9 mouse cellular contexts compared by ENCODE assay signal in genomic region chr16:44543098-44543497, GRCm38 (mm10). TPM values are rescaled to one million over a fixed set of nuclear protein-coding genes. Genes with fewer than 3 reads are reported as not detected.
DNase-seq lines count a peak whose midpoint lies in the region; ATAC-seq and TF ChIP-seq lines count a peak whose summit lies in the region.
"Had no signal": no experiment of that assay in that cellular context is flagged by ENCODE, and none has a peak within 500 bp of the region (broad histone marks: within the 10 kb centered on the region; RNA-seq: fewer than 3 reads in every experiment).

No protein-coding gene starts in this region.

- intact Hi-C loops in gastrocnemius, adult 2 months (cut with DNase I) = no loop called here

- no peak overlapping the region for H3K4me3 ChIP-seq in gastrocnemius, adult 2 months
- no peak overlapping the region for H3K4me3 ChIP-seq in embryonic facial prominence, embryonic 12.5 days
- H3K4me3 ChIP-seq in midbrain, embryonic 12.5 days = no peak overlapping the region
- no peak overlapping the region for H3K4me3 ChIP-seq in heart, embryonic 12.5 days

- H3K4me2 ChIP-seq in embryonic facial prominence, embryonic 12.5 days (replicated peaks) = no peak overlapping the region
- peak overlapping the region; percentile 27 for H3K4me2 ChIP-seq in midbrain, embryonic 12.5 days (replicated peaks)
- H3K4me2 ChIP-seq in heart, embryonic 12.5 days = no peak overlapping the region

- H3K9me3 ChIP-seq in embryonic facial prominence, embryonic 12.5 days = no peaks in the 10 kb centered on the region
- H3K9me3 ChIP-seq in midbrain, embryonic 12.5 days = no peaks in the 10 kb centered on the region
- no peaks in the 10 kb centered on the region for H3K9me3 ChIP-seq in heart, embryonic 12.5 days (replicated peaks)

- peaks cover 88% of the 10 kb centered on the region for H3K4me1 ChIP-seq in embryonic facial prominence, embryonic 12.5 days
- H3K4me1 ChIP-seq in midbrain, embryonic 12.5 days = peaks cover 86% of the 10 kb centered on the region
- peaks cover 49% of the 10 kb centered on the region for H3K4me1 ChIP-seq in heart, embryonic 12.5 days (replicated peaks)

- no peak for TF ChIP-seq CTCF in gastrocnemius, adult 2 months (IDR thresholded peaks at IDR 0.05)
- TF ChIP-seq CTCF in brain, embryonic 14.5 days (IDR thresholded peaks at IDR 0.05; ENCODE audit: borderline replicate concordance, extremely low read depth, insufficient read depth, insufficient read length) = peak; percentile 27; the same call in 1 of the 2 replicates

- H3K27ac ChIP-seq in gastrocnemius, adult 2 months = peak overlapping the region; percentile 24; the same call in 1 of the 2 replicates
- peak overlapping the region; percentile 60 for H3K27ac ChIP-seq in embryonic facial prominence, embryonic 12.5 days
- H3K27ac ChIP-seq in midbrain, embryonic 12.5 days (replicated peaks) = peak overlapping the region; percentile 27
- H3K27ac ChIP-seq in heart, embryonic 12.5 days (ENCODE audit: poor library complexity, severe bottlenecking) = no peak overlapping the region

- no peak for DNase-seq in gastrocnemius, adult 2 months
- DNase-seq in gastrocnemius, adult 8-10 months (ENCODE audit: low spot score in 2 of 2) = no peak
- DNase-seq in brain, embryonic 14.5 days (ENCODE audit: low read depth) = peak; percentile 66
- no peak for DNase-seq in c-Kit-positive CD71-positive TER-119-positive erythroid progenitor cells, embryonic 14.5 days (ENCODE audit: low spot score)
- no peak for DNase-seq in left cerebral cortex, adult 9 months (ENCODE audit: low spot score in 2 of 2)
- DNase-seq: thymus, postnatal 4 days had no signal

- 29% methylated on average over 3 of the region's 3 CpGs for WGBS in embryonic facial prominence, embryonic 12.5 days
- 42% methylated on average over 3 of the region's 3 CpGs for WGBS in midbrain, embryonic 12.5 days
- 66% methylated on average over 3 of the region's 3 CpGs for WGBS in heart, embryonic 12.5 days

- TF ChIP-seq POLR2A in brain, embryonic 14.5 days (IDR thresholded peaks at IDR 0.05; ENCODE audit: borderline replicate concordance, extremely low read depth, insufficient read depth, insufficient read length, poor library complexity, severe bottlenecking) = no peak

- peaks cover 11% of the 10 kb centered on the region for H3K36me3 ChIP-seq in embryonic facial prominence, embryonic 12.5 days
- H3K36me3 ChIP-seq in midbrain, embryonic 12.5 days = peaks cover 7% of the 10 kb centered on the region
- no peaks in the 10 kb centered on the region for H3K36me3 ChIP-seq in heart, embryonic 12.5 days

- ATAC-seq in embryonic facial prominence, embryonic 12.5 days (ENCODE audit: insufficient number of reproducible peaks, insufficient read depth, low FRiP score, low TSS enrichment) = no peak
- peak; percentile 21; the same call in 1 of the 2 replicates for ATAC-seq in midbrain, embryonic 12.5 days (ENCODE audit: low FRiP score, low read depth)
- ATAC-seq in heart, embryonic 12.5 days (ENCODE audit: insufficient number of reproducible peaks, low FRiP score) = no peak

- H3K9ac ChIP-seq in embryonic facial prominence, embryonic 12.5 days = no peak overlapping the region; the same call in 1 of the 2 replicates
- H3K9ac ChIP-seq in midbrain, embryonic 12.5 days (replicated peaks) = no peak overlapping the region
- no peak overlapping the region for H3K9ac ChIP-seq in heart, embryonic 12.5 days

- H3K27me3 ChIP-seq in embryonic facial prominence, embryonic 12.5 days = no peaks in the 10 kb centered on the region
- H3K27me3 ChIP-seq in midbrain, embryonic 12.5 days = no peaks in the 10 kb centered on the region
- no peaks in the 10 kb centered on the region for H3K27me3 ChIP-seq in heart, embryonic 12.5 days (replicated peaks)

RNA-seq across cellular contexts. Expression of gene Boc, which starts 15.6 kb away (rescaled TPM):
- 1 to 10 TPM; 2.6 to 5.0 TPM for total RNA-seq in gastrocnemius, adult 2 months (2021)
- total RNA-seq in gastrocnemius, adult 8-10 months (2022) = 1 to 10 TPM; 1.8 to 3.0 (median 2.3) TPM
- polyA plus RNA-seq in brain, embryonic 14.5 days (2012; rRNA removed) = 20.2 and 20.5 TPM in 2 replicates
- 37.1 and 37.3 TPM in 2 replicates for polyA plus RNA-seq in embryonic facial prominence, embryonic 12.5 days (2016; fragmentation: Nextera tagmentation; extraction: Ambion mirVana)
- polyA plus RNA-seq in midbrain, embryonic 12.5 days (2016; fragmentation: Nextera tagmentation; extraction: Ambion mirVana) = 52.4 and 67.7 TPM in 2 replicates
- polyA plus RNA-seq in heart, embryonic 12.5 days (2016; fragmentation: Nextera tagmentation; extraction: Ambion mirVana) = 7.9 and 9.3 TPM in 2 replicates
